Mouse (Mus musculus) erythroblast, embryonic 14.5 days (primary cell): Measurements from ENCODE around the gene Ammecr1. TPM values are rescaled to one million over a fixed set of nuclear protein-coding genes. Genes with fewer than 3 reads are reported as not detected.
A peak's percentile ranks its signal among the peaks of the same experiment; 100 is the strongest.

Experiments
- H3K27me3 ChIP-seq: 2 replicates; pipeline ENCODE4 v1.6.1; 2012; ENCODE audit warnings: inconsistent platforms; ENCODE audit not compliant: control insufficient read depth
- H3K36me3 ChIP-seq: 2 replicates; pipeline ENCODE4 v1.6.1; 2012; ENCODE audit warnings: mild to moderate bottlenecking, inconsistent platforms; ENCODE audit not compliant: control insufficient read depth
- H3K4me1 ChIP-seq: 2 replicates; pipeline ENCODE4 v1.6.1; 2012; ENCODE audit warnings: inconsistent platforms; ENCODE audit not compliant: control insufficient read depth
- H3K4me3 ChIP-seq: replicated peaks from 2 replicates; pipeline ENCODE3; 2012; ENCODE audit warnings: moderate library complexity, mild to moderate bottlenecking, inconsistent platforms
- H3K9me3 ChIP-seq: 2 replicates; pipeline ENCODE4 v1.6.1; 2012; ENCODE audit warnings: low read length, inconsistent platforms, mixed read lengths; ENCODE audit not compliant: control insufficient read depth
- GATA1 ChIP-seq: IDR thresholded peaks from 2 replicates; pipeline ENCODE4 v1.6.1; 2012; ENCODE audit warnings: low read length, inconsistent platforms, mixed read lengths
- TAL1 ChIP-seq: IDR thresholded peaks from 3 replicates; pipeline ENCODE4 v1.6.1; 2012; ENCODE audit warnings: low read length, inconsistent platforms, mixed read lengths
- polyA plus RNA-seq: library from polyadenylated mRNA; stranded (reverse); fragments of >175 nt; gene quantifications from 2 replicates; pipeline ENCODE4 v1.2.3, GENCODE M21; 2012

The Ammecr1 gene
- 0.72 and 0.84 TPM in 2 replicates for polyA plus RNA-seq

GRCm38 (mm10) chrX:142966008-142966966 lies at the start of gene Ammecr1:
TSS of gene Ammecr1 (minus strand) at chrX:142966728.
- Histone ChIP-seq H3K4me3 (peak within 1 kb of the TSS; percentile 95), H3K36me3 (peaks cover 23% of the 10 kb centered on the region), H3K9me3 (peaks cover 6% of the 10 kb centered on the region), H3K4me1 (peaks cover 52% of the 10 kb centered on the region), H3K27me3 (peaks cover 6% of the 10 kb centered on the region; the same call in 1 of the 2 replicates)
- no peak for TF ChIP-seq GATA1
- no peak for TF ChIP-seq TAL1

- TF ChIP-seq GATA1 (no peak), TAL1 (no peak)
- Histone ChIP-seq H3K36me3 (no peaks in the 10 kb centered on the region), H3K27me3 (no peaks in the 10 kb centered on the region), H3K4me1 (peaks cover 58% of the 10 kb centered on the region), H3K4me3 (no peak overlapping the region), H3K9me3 (no peaks in the 10 kb centered on the region)
These were observed 47.6 kb upstream of the Ammecr1 start for GRCm38 (mm10) chrX:143014118-143014517.

- Histone ChIP-seq H3K9me3 (no peaks in the 10 kb centered on the region), H3K36me3 (no peaks in the 10 kb centered on the region), H3K4me1 (peaks cover 69% of the 10 kb centered on the region), H3K4me3 (no peak overlapping the region), H3K27me3 (no peaks in the 10 kb centered on the region)
- TF ChIP-seq TAL1 (no peak), GATA1 (no peak)
These were observed 45.8 kb upstream of the Ammecr1 start for GRCm38 (mm10) chrX:143012334-143012733.

GRCm38 (mm10) chrX:143011865-143012264 lies 45.3 kb upstream of the Ammecr1 start:
- Histone ChIP-seq H3K27me3 (no peaks in the 10 kb centered on the region), H3K4me1 (peaks cover 69% of the 10 kb centered on the region), H3K4me3 (no peak overlapping the region), H3K36me3 (no peaks in the 10 kb centered on the region), H3K9me3 (no peaks in the 10 kb centered on the region)
- TF ChIP-seq GATA1 = peak; percentile 44; the same call in 1 of the 2 replicates
- TF ChIP-seq TAL1 = no peak; the same call in 2 of the 3 replicates

- Histone ChIP-seq H3K27me3 (no peaks in the 10 kb centered on the region), H3K4me3 (no peak overlapping the region), H3K36me3 (no peaks in the 10 kb centered on the region), H3K4me1 (peaks cover 49% of the 10 kb centered on the region), H3K9me3 (no peaks in the 10 kb centered on the region)
- TF ChIP-seq GATA1 (no peak), TAL1 (no peak; the same call in 2 of the 3 replicates)
These were observed 37.8 kb upstream of the Ammecr1 start for GRCm38 (mm10) chrX:143004131-143004846.

- H3K36me3 ChIP-seq = no peaks in the 10 kb centered on the region
- no peak for TF ChIP-seq GATA1
- TF ChIP-seq TAL1 = no peak
These were observed 30.7 kb upstream of the Ammecr1 start for GRCm38 (mm10) chrX:142997214-142997613.

GRCm38 (mm10) chrX:142994514-142994913 lies 28.0 kb upstream of the Ammecr1 start:
- Histone ChIP-seq H3K27me3 (no peaks in the 10 kb centered on the region), H3K36me3 (no peaks in the 10 kb centered on the region), H3K4me3 (no peak overlapping the region), H3K4me1 (peaks cover 11% of the 10 kb centered on the region), H3K9me3 (no peaks in the 10 kb centered on the region)
- TF ChIP-seq TAL1 (no peak), GATA1 (no peak)

More at GRCm38 (mm10) chrX:142997214-142997613, 30.7 kb upstream of the Ammecr1 start:
- Histone ChIP-seq H3K9me3 (no peaks in the 10 kb centered on the region), H3K4me3 (no peak overlapping the region), H3K4me1 (peaks cover 19% of the 10 kb centered on the region), H3K27me3 (no peaks in the 10 kb centered on the region)

GRCm38 (mm10) chrX:142984170-142984569 lies 17.6 kb upstream of the Ammecr1 start:
- no peaks in the 10 kb centered on the region for H3K27me3 ChIP-seq
- H3K36me3 ChIP-seq = no peaks in the 10 kb centered on the region
- TF ChIP-seq TAL1 (no peak), GATA1 (no peak)
- H3K9me3 ChIP-seq = no peaks in the 10 kb centered on the region
- no peak overlapping the region for H3K4me3 ChIP-seq
- H3K4me1 ChIP-seq = peaks cover 54% of the 10 kb centered on the region

- H3K4me3 ChIP-seq = no peak overlapping the region
- no peaks in the 10 kb centered on the region for H3K36me3 ChIP-seq
- peaks cover 57% of the 10 kb centered on the region for H3K4me1 ChIP-seq
- no peaks in the 10 kb centered on the region for H3K9me3 ChIP-seq
- no peak for TF ChIP-seq GATA1
- TF ChIP-seq TAL1 = no peak
- H3K27me3 ChIP-seq = no peaks in the 10 kb centered on the region
These were observed 17.1 kb upstream of the Ammecr1 start for GRCm38 (mm10) chrX:142983638-142984037.
